Mouse (Mus musculus): ENCODE measurements around the gene Ptprt. TPM values are rescaled to one million over a fixed set of nuclear protein-coding genes. Genes with fewer than 3 reads are reported as not detected.

Ptprt gene
- polyA plus RNA-seq, 1 experiment from 2014 or later: 1.8 TPM

DNA sequence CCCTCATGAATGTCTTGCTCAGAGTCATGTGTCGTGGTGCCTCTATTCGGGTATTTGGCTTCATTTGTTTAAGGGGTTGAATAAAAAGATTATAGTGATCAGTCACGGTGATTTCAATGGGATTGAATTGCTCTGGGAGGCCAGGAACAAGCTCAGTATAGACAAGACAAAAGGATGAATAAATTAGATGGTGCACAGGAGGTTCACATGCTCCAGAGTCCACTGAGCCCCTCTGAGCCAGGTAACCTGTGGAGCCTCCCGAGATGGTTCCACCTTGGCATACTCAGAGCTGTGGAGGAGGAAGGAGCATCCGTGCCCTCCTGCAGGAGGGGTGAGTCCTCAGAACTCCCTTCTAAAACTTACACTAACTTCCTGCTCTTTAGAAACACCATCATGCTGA lies 26.0 kb downstream of the Ptprt start:
- WGBS: 50% methylated on average over 5 of the region's 5 CpGs
- ATAC-seq (replicated peaks; ENCODE audit: low FRiP score): no peak

DNA sequence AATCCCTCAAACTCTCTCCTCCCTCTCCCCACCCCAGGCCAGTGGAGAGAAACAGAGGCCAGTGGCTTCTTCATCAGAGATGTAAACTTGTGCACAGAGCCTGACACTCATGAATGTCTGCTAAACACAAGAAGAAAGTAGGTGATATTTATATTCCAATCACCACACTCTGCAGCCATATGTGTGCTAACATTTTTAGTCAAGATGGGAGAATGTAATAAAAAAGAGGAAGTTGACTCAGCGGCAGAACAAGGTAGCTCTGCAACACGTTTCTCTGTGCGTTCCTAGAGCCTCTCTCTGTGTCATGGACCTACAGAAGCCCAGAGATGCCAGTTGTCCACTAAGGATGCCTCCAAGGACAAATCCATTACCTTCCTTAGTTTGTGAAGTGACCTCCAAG lies 34.9 kb downstream of the Ptprt start:
- WGBS: 95% methylated on average over 3 of the region's 3 CpGs

More for the DNA sequence above, 26.0 kb downstream of the Ptprt start:
- Histone ChIP-seq H3K9me3 (ENCODE audit: control insufficient read depth, low read length) (no peaks in the 10 kb centered on the region), H3K36me3 (ENCODE audit: control insufficient read depth, insufficient read depth, low read length) (no peaks in the 10 kb centered on the region), H3K9ac (ENCODE audit: low read length) (no peak overlapping the region), H3K4me3 (ENCODE audit: low read depth, low read length) (no peak overlapping the region), H3K27ac (ENCODE audit: low read depth, low read length) (no peak overlapping the region), H3K4me2 (ENCODE audit: low read depth, low read length, severe bottlenecking) (no peak overlapping the region), H3K4me1 (replicated peaks; ENCODE audit: control insufficient read depth, insufficient read depth, low read length) (0 out of 2 replicates have a peak, but pooled peaks cover 2% of the 10 kb centered on the region), H3K27me3 (ENCODE audit: control insufficient read depth, insufficient read depth, low read length) (no peaks in the 10 kb centered on the region)
- no peak for DNase-seq (ENCODE audit: low spot score)

GRCm38 (mm10) chr2:162624707-162625106 lies 36.2 kb downstream of the Ptprt start:
- no peak for ATAC-seq (replicated peaks; ENCODE audit: low FRiP score)
- Histone ChIP-seq H3K27ac (ENCODE audit: low read depth, low read length) (no peak overlapping the region), H3K9ac (ENCODE audit: low read length) (no peak overlapping the region), H3K4me1 (replicated peaks; ENCODE audit: control insufficient read depth, insufficient read depth, low read length) (no peaks in the 10 kb centered on the region), H3K4me3 (ENCODE audit: low read depth, low read length) (no peak overlapping the region), H3K36me3 (ENCODE audit: control insufficient read depth, insufficient read depth, low read length) (no peaks in the 10 kb centered on the region), H3K27me3 (ENCODE audit: control insufficient read depth, insufficient read depth, low read length) (no peaks in the 10 kb centered on the region), H3K4me2 (ENCODE audit: low read depth, low read length, severe bottlenecking) (no peak overlapping the region), H3K9me3 (ENCODE audit: control insufficient read depth, low read length) (no peaks in the 10 kb centered on the region)
- WGBS: 90% methylated on average over 3 of the region's 3 CpGs
- DNase-seq (ENCODE audit: low spot score): no peak

More for the DNA sequence above, 34.9 kb downstream of the Ptprt start:
- no peak overlapping the region for H3K4me3 ChIP-seq (ENCODE audit: low read depth, low read length)
- H3K9ac ChIP-seq (ENCODE audit: low read length): no peak overlapping the region
- H3K4me1 ChIP-seq (replicated peaks; ENCODE audit: control insufficient read depth, insufficient read depth, low read length): no peaks in the 10 kb centered on the region
- H3K4me2 ChIP-seq (ENCODE audit: low read depth, low read length, severe bottlenecking): no peak overlapping the region
- no peaks in the 10 kb centered on the region for H3K9me3 ChIP-seq (ENCODE audit: control insufficient read depth, low read length)
- H3K36me3 ChIP-seq (ENCODE audit: control insufficient read depth, insufficient read depth, low read length): no peaks in the 10 kb centered on the region
- ATAC-seq (replicated peaks; ENCODE audit: low FRiP score) (no peak), DNase-seq (ENCODE audit: low spot score) (no peak)
- H3K27me3 ChIP-seq (ENCODE audit: control insufficient read depth, insufficient read depth, low read length): no peaks in the 10 kb centered on the region
- no peak overlapping the region for H3K27ac ChIP-seq (ENCODE audit: low read depth, low read length)

DNA sequence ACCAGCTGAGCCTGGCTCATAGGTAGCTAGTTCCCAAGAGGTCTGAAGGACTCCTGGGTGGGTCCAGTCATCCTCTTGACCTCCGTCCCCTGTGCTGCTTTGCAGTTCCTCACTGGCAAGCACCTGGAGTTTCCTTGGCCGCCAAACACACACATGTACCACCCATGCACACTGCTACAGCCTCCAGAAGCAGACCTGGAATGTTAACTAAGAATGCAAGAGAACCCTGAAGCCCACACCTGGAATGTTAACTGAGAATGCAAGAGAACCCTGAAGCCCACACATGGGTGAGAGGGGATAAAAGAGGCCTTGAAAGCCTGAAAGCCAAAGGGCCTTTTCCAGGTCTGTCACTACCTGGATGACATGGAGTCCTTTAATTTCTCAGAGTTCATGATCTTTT lies 46.7 kb downstream of the Ptprt start:
- no peaks in the 10 kb centered on the region for H3K4me1 ChIP-seq (replicated peaks; ENCODE audit: control insufficient read depth, insufficient read depth, low read length)
- DNase-seq (ENCODE audit: low spot score) (no peak), ATAC-seq (replicated peaks; ENCODE audit: low FRiP score) (no peak)
- no peaks in the 10 kb centered on the region for H3K9me3 ChIP-seq (ENCODE audit: control insufficient read depth, low read length)
- H3K9ac ChIP-seq (ENCODE audit: low read length): no peak overlapping the region
- no peak overlapping the region for H3K27ac ChIP-seq (ENCODE audit: low read depth, low read length)
- H3K36me3 ChIP-seq (ENCODE audit: control insufficient read depth, insufficient read depth, low read length): no peaks in the 10 kb centered on the region
- no peaks in the 10 kb centered on the region for H3K27me3 ChIP-seq (ENCODE audit: control insufficient read depth, insufficient read depth, low read length)
- no peak overlapping the region for H3K4me2 ChIP-seq (ENCODE audit: low read depth, low read length, severe bottlenecking)
- no peak overlapping the region for H3K4me3 ChIP-seq (ENCODE audit: low read depth, low read length)
- WGBS: 92% methylated on average over 2 of the region's 2 CpGs

DNA sequence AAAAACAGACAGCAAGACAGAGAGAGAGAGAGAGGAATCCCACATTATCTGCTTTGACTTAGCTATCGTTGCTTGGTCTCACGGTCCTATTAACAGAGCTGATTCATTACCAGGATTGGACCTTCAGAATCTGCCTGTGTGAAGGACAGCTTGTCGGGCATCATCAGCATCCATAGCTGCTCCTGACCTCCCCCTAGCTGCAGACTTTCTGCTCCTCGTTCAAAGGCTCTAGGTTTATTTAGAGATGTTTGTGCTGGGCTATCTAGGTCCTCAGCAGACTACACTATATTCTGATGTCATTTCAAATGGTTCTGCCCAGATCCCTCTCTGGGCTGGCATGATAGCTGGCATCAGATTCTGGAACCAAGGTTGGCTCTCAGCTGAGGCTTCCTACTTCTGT lies 47.5 kb downstream of the Ptprt start:
- Histone ChIP-seq H3K36me3 (ENCODE audit: control insufficient read depth, insufficient read depth, low read length) (no peaks in the 10 kb centered on the region), H3K9ac (ENCODE audit: low read length) (no peak overlapping the region), H3K4me1 (replicated peaks; ENCODE audit: control insufficient read depth, insufficient read depth, low read length) (no peaks in the 10 kb centered on the region), H3K4me2 (ENCODE audit: low read depth, low read length, severe bottlenecking) (no peak overlapping the region), H3K27ac (ENCODE audit: low read depth, low read length) (no peak overlapping the region), H3K27me3 (ENCODE audit: control insufficient read depth, insufficient read depth, low read length) (no peaks in the 10 kb centered on the region), H3K9me3 (ENCODE audit: control insufficient read depth, low read length) (no peaks in the 10 kb centered on the region), H3K4me3 (ENCODE audit: low read depth, low read length) (no peak overlapping the region)
- ATAC-seq (replicated peaks; ENCODE audit: low FRiP score) (no peak), DNase-seq (ENCODE audit: low spot score) (no peak)
- 76% methylated on average over 4 of the region's 4 CpGs for whole genome bisulfite sequencing

DNA sequence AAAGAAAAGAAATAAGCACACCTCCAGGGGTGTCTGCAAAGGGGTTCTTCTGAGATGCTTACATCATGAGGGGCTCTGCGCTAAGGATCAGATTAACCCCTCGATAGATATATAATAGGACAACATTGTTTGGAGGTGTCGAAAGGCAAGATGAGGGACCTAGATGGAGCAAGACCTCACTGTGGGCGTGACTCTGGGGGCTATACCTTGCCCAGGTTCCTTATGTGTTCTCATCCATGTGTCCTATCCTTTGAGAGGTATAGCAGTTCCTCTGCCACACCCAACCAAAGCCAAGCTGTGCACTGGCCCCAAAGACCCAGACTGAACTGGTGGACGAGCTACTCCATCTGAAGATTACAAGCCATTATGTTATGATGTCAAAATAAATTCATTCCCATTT lies 58.2 kb downstream of the Ptprt start:
- Histone ChIP-seq H3K4me2 (ENCODE audit: low read depth, low read length, severe bottlenecking) (no peak overlapping the region), H3K27ac (ENCODE audit: low read depth, low read length) (no peak overlapping the region), H3K27me3 (ENCODE audit: control insufficient read depth, insufficient read depth, low read length) (no peaks in the 10 kb centered on the region), H3K36me3 (ENCODE audit: control insufficient read depth, insufficient read depth, low read length) (no peaks in the 10 kb centered on the region), H3K9me3 (ENCODE audit: control insufficient read depth, low read length) (no peaks in the 10 kb centered on the region), H3K4me3 (ENCODE audit: low read depth, low read length) (no peak overlapping the region), H3K9ac (ENCODE audit: low read length) (no peak overlapping the region), H3K4me1 (replicated peaks; ENCODE audit: control insufficient read depth, insufficient read depth, low read length) (no peaks in the 10 kb centered on the region)
- 90% methylated on average over 5 of the region's 5 CpGs for WGBS
- ATAC-seq (replicated peaks; ENCODE audit: low FRiP score) (no peak), DNase-seq (ENCODE audit: low spot score) (no peak)

GRCm38 (mm10) chr2:162591388-162591787 lies 69.6 kb downstream of the Ptprt start:
- no peak overlapping the region for H3K4me2 ChIP-seq (ENCODE audit: low read depth, low read length, severe bottlenecking)
- H3K27me3 ChIP-seq (ENCODE audit: control insufficient read depth, insufficient read depth, low read length): no peaks in the 10 kb centered on the region
- H3K9me3 ChIP-seq (ENCODE audit: control insufficient read depth, low read length): no peaks in the 10 kb centered on the region
- no peak for ATAC-seq (replicated peaks; ENCODE audit: low FRiP score)
- no peak overlapping the region for H3K9ac ChIP-seq (ENCODE audit: low read length)
- H3K4me1 ChIP-seq (replicated peaks; ENCODE audit: control insufficient read depth, insufficient read depth, low read length): no peaks in the 10 kb centered on the region
- H3K4me3 ChIP-seq (ENCODE audit: low read depth, low read length): no peak overlapping the region
- no peak for DNase-seq (ENCODE audit: low spot score)
- H3K36me3 ChIP-seq (ENCODE audit: control insufficient read depth, insufficient read depth, low read length): no peaks in the 10 kb centered on the region
- H3K27ac ChIP-seq (ENCODE audit: low read depth, low read length): no peak overlapping the region
- 95% methylated on average over 3 of the region's 3 CpGs for whole genome bisulfite sequencing

DNA sequence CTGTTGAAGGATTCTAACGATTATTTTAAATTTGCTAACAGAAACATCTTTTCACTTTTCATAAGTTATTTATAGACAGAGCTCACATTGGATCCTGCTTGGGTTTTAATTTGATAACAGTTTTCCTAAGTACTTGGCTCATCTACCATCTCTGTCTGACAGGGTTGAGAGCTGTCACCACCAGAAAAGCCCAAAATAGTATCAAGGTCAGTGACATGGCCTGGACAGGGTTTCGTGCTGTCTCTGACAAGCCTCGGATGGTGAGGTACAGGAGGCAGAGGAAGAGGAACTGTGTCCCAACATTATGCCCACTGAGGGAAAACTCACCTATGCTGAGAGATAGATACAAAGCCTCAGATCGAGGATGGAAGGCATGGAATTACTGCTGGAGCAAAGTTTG lies 79.3 kb downstream of the Ptprt start:
- H3K27me3 ChIP-seq (ENCODE audit: control insufficient read depth, insufficient read depth, low read length): no peaks in the 10 kb centered on the region
- H3K4me2 ChIP-seq (ENCODE audit: low read depth, low read length, severe bottlenecking): no peak overlapping the region
- H3K9me3 ChIP-seq (ENCODE audit: control insufficient read depth, low read length): no peaks in the 10 kb centered on the region
- no peaks in the 10 kb centered on the region for H3K4me1 ChIP-seq (replicated peaks; ENCODE audit: control insufficient read depth, insufficient read depth, low read length)
- WGBS: 73% methylated on average over 4 of the region's 4 CpGs
- ATAC-seq (replicated peaks; ENCODE audit: low FRiP score) (no peak), DNase-seq (ENCODE audit: low spot score) (no peak)
- H3K27ac ChIP-seq (ENCODE audit: low read depth, low read length): no peak overlapping the region
- no peak overlapping the region for H3K4me3 ChIP-seq (ENCODE audit: low read depth, low read length)
- H3K36me3 ChIP-seq (ENCODE audit: control insufficient read depth, insufficient read depth, low read length): no peaks in the 10 kb centered on the region
- no peak overlapping the region for H3K9ac ChIP-seq (ENCODE audit: low read length)

DNA sequence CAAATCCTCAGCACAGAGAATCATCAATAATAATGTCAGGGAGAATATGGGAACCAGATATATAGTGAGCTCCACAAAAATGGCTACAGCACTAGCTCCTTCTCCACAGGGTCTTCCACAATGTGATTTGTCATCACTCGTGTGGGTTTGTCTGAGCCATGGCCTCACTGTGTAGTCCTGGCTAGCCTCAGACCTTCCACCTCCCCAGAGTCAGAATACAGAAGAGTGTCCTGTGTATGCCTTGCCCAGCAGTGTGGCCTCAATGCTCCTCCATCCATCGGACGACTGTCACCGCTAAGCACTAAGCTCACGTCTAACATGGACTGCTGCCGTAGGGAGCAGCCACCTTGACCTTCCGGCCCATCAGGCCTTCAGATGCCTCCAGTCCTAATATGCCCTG lies 83.1 kb downstream of the Ptprt start:
- Histone ChIP-seq H3K9me3 (ENCODE audit: control insufficient read depth, low read length) (no peaks in the 10 kb centered on the region), H3K4me2 (ENCODE audit: low read depth, low read length, severe bottlenecking) (no peak overlapping the region), H3K9ac (ENCODE audit: low read length) (no peak overlapping the region), H3K27me3 (ENCODE audit: control insufficient read depth, insufficient read depth, low read length) (no peaks in the 10 kb centered on the region), H3K4me1 (replicated peaks; ENCODE audit: control insufficient read depth, insufficient read depth, low read length) (no peaks in the 10 kb centered on the region), H3K36me3 (ENCODE audit: control insufficient read depth, insufficient read depth, low read length) (no peaks in the 10 kb centered on the region), H3K27ac (ENCODE audit: low read depth, low read length) (no peak overlapping the region), H3K4me3 (ENCODE audit: low read depth, low read length) (no peak overlapping the region)
- no peak for ATAC-seq (replicated peaks; ENCODE audit: low FRiP score)
- no peak for DNase-seq (ENCODE audit: low spot score)
- WGBS: 93% methylated on average over 7 of the region's 7 CpGs
